Mouse (Mus musculus) hindbrain, embryonic 10.5 days (tissue): ENCODE results near the gene Mettl24. TPM values are rescaled to one million over a fixed set of nuclear protein-coding genes. Genes with fewer than 3 reads are reported as not detected.

Experiments used
- DNase-seq: peaks from one replicate; pipeline ENCODE4 v3.0.0-alpha.2; 2017; ENCODE audit warnings: low spot score
- H3K27ac ChIP-seq: fragments of 300-500 bp; sonication (generic); 2 replicates; pipeline ENCODE4 v1.5.1; 2016; ENCODE audit warnings: mild to moderate bottlenecking, moderate library complexity
- H3K27me3 ChIP-seq: fragments of 300-500 bp; sonication (generic); 2 replicates; pipeline ENCODE4 v1.6.1; 2016; ENCODE audit warnings: mild to moderate bottlenecking; ENCODE audit not compliant: poor library complexity, insufficient read depth, severe bottlenecking
- H3K36me3 ChIP-seq: fragments of 300-500 bp; sonication (generic); 2 replicates; pipeline ENCODE4 v1.6.1; 2016; ENCODE audit warnings: mild to moderate bottlenecking, moderate library complexity
- H3K4me1 ChIP-seq: fragments of 300-500 bp; sonication (generic); replicated peaks from 2 replicates; pipeline ENCODE4 v1.6.1; 2016; ENCODE audit warnings: mild to moderate bottlenecking
- H3K4me3 ChIP-seq: fragments of 300-500 bp; sonication (generic); 2 replicates; pipeline ENCODE4 v1.5.1; 2016; ENCODE audit warnings: mild to moderate bottlenecking, moderate library complexity
- H3K9me3 ChIP-seq: fragments of 300-500 bp; sonication (generic); 2 replicates; pipeline ENCODE4 v1.6.1; 2016; ENCODE audit warnings: mild to moderate bottlenecking, moderate library complexity
- WGBS: fragments of 180-500 bp; shearing (Covaris S2); methylation state at CpG from one replicate; pipeline ENCODE4 v1.1.7; 2016; 5-methylcytosine and 5-hydroxymethylcytosine counted together
- polyA plus RNA-seq: library from polyadenylated mRNA; unstranded; fragments of >200 nt; fragmentation: Nextera tagmentation; extraction: Ambion mirVana; gene quantifications from 2 replicates; pipeline ENCODE4 v1.2.1, GENCODE M21; 2016

Gene Mettl24
- polyA plus RNA-seq, 1 experiment from 2014 or later: 1.4 TPM

DNA sequence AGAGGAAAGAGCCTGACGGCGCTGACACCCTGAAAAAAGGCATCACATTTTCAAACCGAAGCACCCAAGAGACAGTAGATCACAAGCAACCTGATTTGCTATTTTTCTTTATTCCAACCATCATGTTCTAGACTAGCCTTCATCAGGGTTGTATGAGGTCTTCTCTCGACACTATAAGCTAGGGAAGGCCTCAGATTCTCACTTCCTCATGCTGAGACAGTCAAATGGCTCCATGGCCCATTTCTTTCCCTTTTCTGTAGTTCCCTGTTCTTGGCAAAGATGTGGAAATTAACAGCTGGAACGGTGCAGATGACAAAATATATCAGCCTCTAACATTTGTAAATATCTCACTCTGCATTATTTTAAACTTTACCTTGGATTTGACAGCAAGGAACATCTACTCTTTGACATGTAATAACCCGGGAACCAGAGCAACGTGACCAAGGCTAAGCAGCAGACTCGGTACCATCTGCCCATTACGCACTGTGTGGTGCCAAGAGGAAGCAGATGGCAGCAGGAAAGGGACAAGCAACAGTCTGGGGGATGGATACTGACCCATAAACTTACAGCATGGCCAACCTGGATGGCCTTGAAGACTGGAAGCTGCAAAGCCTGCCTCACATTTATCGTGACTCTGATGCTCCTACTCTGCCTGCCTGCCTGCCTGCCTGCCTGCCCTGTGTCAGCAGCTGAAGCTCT, 164.2 kb downstream of the Mettl24 start:
- Histone ChIP-seq H3K27ac (no peak overlapping the region), H3K27me3 (no peaks in the 10 kb centered on the region), H3K36me3 (peaks cover 69% of the 10 kb centered on the region), H3K9me3 (no peaks in the 10 kb centered on the region), H3K4me3 (no peak overlapping the region), H3K4me1 (0 out of 2 replicates have a peak, but pooled peaks cover 5% of the 10 kb centered on the region)
- WGBS: 96% methylated on average over 10 of the region's 10 CpGs
- no peak for DNase-seq

DNA sequence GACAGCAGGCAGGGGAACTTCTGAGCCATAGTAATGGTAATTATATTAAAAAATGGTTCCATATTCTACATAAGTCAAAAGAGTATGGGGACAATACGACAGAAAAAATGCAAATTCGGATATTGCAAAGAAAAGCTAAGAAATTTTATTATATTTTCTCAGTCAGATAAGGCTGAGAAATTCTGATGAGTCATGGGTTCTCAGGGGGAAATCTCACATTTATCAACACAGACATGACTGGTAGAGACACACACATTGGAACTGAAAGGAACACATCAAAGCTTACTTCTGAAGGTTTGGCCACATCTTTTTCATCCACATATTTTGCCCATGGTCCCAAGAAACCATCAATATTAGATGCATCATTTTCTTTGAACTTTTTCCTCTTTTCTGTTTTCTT, 167.6 kb downstream of the Mettl24 start:
- Histone ChIP-seq H3K27me3 (no peaks in the 10 kb centered on the region), H3K4me3 (no peak overlapping the region), H3K36me3 (peaks cover 48% of the 10 kb centered on the region), H3K9me3 (no peaks in the 10 kb centered on the region), H3K27ac (no peak overlapping the region), H3K4me1 (no peaks in the 10 kb centered on the region)
- DNase-seq: no peak
- WGBS: 85% methylated on average over 2 of the region's 2 CpGs

DNA sequence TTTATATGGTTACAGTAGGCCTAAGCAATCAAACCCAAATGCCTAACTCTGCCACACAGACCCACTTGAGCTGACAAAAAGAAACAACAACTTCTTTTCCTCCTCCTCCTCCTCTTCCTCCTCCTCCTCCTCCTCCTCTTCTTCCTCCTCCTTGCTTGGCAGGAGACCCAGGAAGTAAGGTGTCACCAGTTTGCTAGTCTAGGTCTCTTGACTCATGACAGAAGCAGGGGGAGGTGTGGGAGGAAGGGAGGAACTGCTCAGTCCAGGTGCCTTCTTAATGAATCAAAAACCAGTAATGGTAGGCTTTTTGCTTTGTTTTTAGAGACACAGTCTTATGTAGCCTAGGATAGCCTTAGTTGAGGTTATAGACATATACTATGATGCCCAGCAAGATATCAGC, 168.1 kb downstream of the Mettl24 start:
- H3K9me3 ChIP-seq: no peaks in the 10 kb centered on the region
- peaks cover 45% of the 10 kb centered on the region for H3K36me3 ChIP-seq
- no peak overlapping the region for H3K27ac ChIP-seq
- H3K4me3 ChIP-seq: no peak overlapping the region
- H3K27me3 ChIP-seq: no peaks in the 10 kb centered on the region
- DNase-seq: no peak
- H3K4me1 ChIP-seq: no peaks in the 10 kb centered on the region

DNA sequence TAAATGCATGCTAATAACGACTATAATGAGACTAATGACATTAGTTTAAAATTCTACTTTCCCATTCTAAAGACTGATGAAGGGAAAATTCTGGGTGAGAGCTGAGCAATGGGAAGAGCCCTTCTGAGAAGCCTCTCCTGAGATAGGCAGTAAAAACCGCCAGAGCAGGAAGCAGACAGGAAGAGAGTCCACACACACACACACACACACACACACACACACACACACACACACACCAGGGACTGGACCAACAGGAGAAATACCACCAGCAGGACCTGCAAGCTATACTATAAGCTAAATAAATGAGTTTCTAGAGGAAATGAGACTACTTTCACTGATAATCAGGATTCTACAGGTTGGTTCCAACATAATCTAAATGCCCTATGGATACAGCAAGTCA, 172.5 kb downstream of the Mettl24 start:
- H3K27me3 ChIP-seq: no peaks in the 10 kb centered on the region
- H3K27ac ChIP-seq: no peak overlapping the region
- no peak for DNase-seq
- 76% methylated on average over 2 of the region's 2 CpGs for WGBS
- H3K9me3 ChIP-seq: no peaks in the 10 kb centered on the region
- no peak overlapping the region for H3K4me3 ChIP-seq
- no peaks in the 10 kb centered on the region for H3K4me1 ChIP-seq
- H3K36me3 ChIP-seq: peaks cover 6% of the 10 kb centered on the region

DNA sequence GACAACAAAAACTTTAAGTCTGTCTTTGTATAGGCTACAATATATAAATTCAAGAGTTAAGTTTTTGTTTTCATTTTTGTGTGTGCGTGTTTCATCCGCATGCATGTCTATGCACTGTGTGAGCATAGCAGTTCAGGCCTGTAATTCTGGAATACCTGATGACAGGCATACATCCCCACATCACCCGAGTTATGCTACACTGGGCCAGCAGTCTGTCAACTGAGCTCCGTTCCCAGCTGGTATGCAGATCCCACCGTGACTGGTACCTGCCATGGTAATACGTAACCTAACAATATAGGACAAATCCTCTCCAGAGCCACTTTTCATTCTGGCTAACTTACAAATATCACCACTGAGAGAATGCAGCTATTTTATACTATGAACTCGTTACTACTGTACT, 173.6 kb downstream of the Mettl24 start:
- Histone ChIP-seq H3K4me1 (no peaks in the 10 kb centered on the region), H3K9me3 (no peaks in the 10 kb centered on the region), H3K27me3 (no peaks in the 10 kb centered on the region), H3K36me3 (peaks cover 6% of the 10 kb centered on the region), H3K27ac (no peak overlapping the region), H3K4me3 (no peak overlapping the region)
- DNase-seq: no peak
- WGBS: 94% methylated on average over 7 of the region's 7 CpGs

DNA sequence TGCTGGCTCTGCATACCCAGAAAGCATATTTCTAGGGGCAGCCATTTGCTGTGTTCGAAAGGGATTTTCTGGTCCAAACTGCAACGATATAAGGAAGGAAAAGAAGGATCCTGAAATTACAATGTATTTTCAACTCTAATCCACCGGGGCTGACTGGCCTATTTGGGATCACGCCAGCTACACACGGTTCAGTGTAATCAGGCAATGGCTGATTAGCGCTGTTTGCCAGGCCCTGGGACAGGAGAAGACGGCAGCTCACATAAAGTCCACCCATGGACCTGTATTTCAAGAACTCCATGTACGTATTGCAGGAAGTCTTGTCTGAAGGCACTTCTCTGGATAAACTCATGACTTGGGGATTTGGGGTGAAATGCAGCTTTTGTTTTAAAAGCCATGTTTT, 174.5 kb downstream of the Mettl24 start:
- no peak overlapping the region for H3K4me3 ChIP-seq
- H3K27me3 ChIP-seq: no peaks in the 10 kb centered on the region
- H3K27ac ChIP-seq: no peak overlapping the region
- 94% methylated on average over 8 of the region's 8 CpGs for WGBS
- H3K9me3 ChIP-seq: no peaks in the 10 kb centered on the region
- H3K36me3 ChIP-seq: peaks cover 6% of the 10 kb centered on the region
- no peak for DNase-seq
- H3K4me1 ChIP-seq: no peaks in the 10 kb centered on the region

Other genes starting within 250 kb of the Mettl24 start
- gene Slc22a16, start 112.9 kb upstream of the Mettl24 start, polyA plus RNA-seq: not detected in 2 replicates
- 0.19 and 1.4 TPM in 2 replicates for gene Ddo, start 53.3 kb upstream of the Mettl24 start, polyA plus RNA-seq
- gene Cdc40, start 200.0 kb downstream of the Mettl24 start, polyA plus RNA-seq: 28.0 and 34.8 TPM in 2 replicates
- 51.6 and 60.5 TPM in 2 replicates for gene Wasf1, start 200.2 kb downstream of the Mettl24 start, polyA plus RNA-seq